Mouse (Mus musculus): ENCODE measurements around the gene Rnd2.
"Not testable (repeated sequence)": the region's sequence is repeated elsewhere in the genome, so short reads cannot be mapped to it uniquely, and the experiment has no call there.

The Rnd2 gene

GRCm38 (mm10) chr11:101446860-101447259, 17.9 kb upstream of the Rnd2 start:
- not testable (repeated sequence) for DNase-seq (ENCODE audit: low spot score in 2 of 2)

DNA sequence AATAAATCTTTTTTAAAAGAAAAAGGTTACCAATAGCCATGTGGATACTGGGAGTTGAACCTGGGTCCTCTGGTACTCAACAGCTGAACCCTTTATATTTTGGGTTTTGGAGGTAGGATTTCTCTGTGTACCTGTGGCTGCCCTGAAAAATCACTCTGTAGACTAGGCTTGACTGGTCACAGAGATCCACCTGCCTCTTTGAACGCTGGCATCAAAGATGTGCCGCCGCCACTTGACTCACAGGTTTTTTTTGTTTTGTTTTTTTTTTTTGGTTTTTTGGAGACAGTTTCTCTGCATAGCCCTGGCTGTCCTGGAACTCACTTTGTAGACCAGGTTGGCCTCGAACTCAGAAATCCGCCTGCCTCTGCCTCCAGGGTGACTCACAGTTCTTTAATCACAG, 17.0 kb upstream of the Rnd2 start:
- no peak for DNase-seq (ENCODE audit: low spot score in 2 of 2)

GRCm38 (mm10) chr11:101448274-101448746, 16.5 kb upstream of the Rnd2 start, which contains the start of gene Ifi35:
Ifi35 (plus strand) TSS chr11:101448407.
- DNase-seq (ENCODE audit: low spot score in 2 of 2): peak in 1 of 2 experiments; percentile 61

- DNase-seq (ENCODE audit: low spot score in 2 of 2): no peak
These were observed 15.9 kb upstream of the Rnd2 start for GRCm38 (mm10) chr11:101448899-101449298.

DNA sequence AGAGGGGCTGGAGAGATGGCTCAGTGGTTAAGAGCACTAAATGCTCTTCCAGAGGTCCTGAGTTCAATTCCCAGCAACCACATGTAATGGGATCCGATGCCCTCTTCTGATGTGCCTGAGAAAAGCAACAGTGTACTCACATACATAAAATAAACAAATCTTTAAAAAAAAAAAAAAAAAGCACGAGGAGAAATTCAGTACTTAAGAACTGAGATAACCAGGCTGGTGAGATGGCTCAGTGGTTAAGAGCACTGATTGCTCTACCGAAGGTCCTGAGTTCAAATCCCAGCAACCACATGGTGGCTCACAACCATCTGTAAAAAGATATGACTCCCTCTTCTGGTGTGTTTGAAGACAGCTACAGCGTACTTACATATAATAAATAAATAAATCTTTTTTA, 15.2 kb upstream of the Rnd2 start:
- DNase-seq (ENCODE audit: low spot score in 2 of 2): not testable (repeated sequence)

DNA sequence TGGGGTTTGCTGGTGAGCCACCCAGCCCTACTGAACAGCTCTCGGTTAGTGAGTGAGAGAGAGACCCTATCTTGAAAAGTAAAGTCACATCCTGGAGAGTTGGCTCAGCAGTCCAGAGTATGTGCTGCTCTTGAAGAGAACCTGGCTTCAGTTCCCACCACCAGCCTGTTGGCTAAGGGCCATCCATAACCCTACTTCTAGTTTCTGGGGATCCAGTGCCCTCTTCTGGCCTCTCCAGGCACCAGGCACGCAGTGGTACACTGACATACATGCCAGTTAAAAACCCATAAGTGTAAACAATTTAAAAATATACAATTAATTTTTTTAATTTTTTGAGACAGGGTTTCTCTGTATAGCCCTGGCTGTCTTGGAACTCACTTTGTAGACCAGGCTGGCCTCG, 14.4 kb upstream of the Rnd2 start:
- no peak for DNase-seq (ENCODE audit: low spot score in 2 of 2)

DNA sequence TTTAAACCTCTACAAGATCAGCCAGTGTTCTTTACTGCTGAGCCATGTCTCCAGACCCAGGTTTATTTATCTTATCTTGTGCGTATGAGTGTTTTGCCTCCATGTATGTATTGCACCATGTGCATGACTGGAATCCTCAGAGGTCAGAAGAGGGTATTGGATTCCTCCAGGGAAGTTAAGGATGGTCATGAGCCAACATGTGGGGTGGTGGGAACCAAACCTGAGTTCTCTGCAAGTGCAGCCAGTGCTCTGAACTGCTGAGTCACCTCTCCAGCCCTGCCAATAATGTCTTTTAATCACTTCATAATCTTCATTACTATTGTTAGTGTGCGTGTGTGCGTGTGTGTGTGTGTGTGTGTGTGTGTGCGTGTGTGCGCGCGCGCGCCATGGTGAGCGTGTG, 13.3 kb upstream of the Rnd2 start:
- no peak for DNase-seq (ENCODE audit: low spot score in 2 of 2)

GRCm38 (mm10) chr11:101452093-101452774, 12.6 kb upstream of the Rnd2 start:
- peak in 1 of 2 experiments; percentile 34 for DNase-seq (ENCODE audit: low spot score in 2 of 2)

DNA sequence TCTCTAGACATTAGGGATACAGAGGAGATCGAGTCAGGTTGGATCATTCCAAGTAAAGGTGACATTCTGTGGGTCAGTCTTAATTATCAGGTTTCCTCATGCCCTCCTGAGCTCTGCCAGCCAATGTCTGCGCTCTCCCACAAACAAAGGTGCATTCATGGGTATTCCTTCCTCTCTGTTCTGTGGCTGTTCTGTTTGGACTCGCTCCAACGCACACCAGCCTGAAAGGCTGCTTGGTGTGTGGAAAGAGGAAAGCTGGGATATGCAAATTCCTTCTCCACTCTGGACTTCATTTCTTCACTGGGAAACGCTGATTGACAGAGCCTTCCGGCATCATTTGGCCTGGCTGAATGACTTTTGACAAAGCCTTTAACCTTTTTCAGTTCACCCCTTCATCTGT, 10.1 kb upstream of the Rnd2 start:
- no peak for DNase-seq (ENCODE audit: low spot score in 2 of 2)

GRCm38 (mm10) chr11:101455627-101456026, 9.2 kb upstream of the Rnd2 start:
- no peak for DNase-seq (ENCODE audit: low spot score in 2 of 2)

DNA sequence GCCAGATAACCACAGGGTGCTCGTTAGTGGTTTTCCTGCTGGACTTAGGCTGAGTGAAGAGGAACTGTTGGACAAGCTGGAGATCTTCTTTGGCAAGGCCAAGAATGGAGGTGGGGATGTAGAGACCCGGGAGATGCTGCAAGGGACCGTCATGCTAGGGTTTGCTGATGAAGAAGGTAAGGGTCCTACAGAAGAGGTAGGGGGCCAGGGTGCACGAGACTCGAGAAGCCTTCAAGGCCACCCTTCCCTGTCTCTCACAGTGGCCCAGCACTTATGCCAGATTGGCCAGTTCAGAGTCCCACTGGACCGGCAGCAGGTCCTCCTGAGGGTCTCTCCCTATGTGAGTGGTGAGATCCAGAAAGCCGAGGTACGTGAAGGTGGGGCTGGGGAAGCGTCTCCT, 7.2 kb upstream of the Rnd2 start:
- no peak for DNase-seq (ENCODE audit: low spot score in 2 of 2)

DNA sequence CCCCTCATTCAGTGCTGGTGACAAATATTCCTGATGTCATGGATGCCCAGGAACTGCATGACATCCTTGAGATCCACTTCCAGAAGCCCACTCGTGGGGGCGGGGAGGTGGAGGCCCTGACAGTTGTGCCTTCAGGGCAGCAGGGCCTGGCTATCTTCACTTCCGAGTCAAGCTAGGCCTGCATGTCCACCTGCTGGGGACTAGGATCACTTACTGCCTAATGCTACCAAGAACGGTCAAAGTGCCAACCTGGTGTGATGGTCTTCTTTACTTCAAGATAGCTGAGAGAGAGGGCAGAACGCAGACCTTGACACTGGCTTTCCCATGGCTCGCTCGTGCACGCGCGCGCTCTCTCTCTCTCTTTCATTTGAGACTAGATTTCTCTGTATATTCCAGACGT, 6.6 kb upstream of the Rnd2 start:
- DNase-seq (ENCODE audit: low spot score in 2 of 2): no peak

- no peak for DNase-seq (ENCODE audit: low spot score in 2 of 2)
These were observed 5.1 kb upstream of the Rnd2 start for GRCm38 (mm10) chr11:101459716-101460115.

DNA sequence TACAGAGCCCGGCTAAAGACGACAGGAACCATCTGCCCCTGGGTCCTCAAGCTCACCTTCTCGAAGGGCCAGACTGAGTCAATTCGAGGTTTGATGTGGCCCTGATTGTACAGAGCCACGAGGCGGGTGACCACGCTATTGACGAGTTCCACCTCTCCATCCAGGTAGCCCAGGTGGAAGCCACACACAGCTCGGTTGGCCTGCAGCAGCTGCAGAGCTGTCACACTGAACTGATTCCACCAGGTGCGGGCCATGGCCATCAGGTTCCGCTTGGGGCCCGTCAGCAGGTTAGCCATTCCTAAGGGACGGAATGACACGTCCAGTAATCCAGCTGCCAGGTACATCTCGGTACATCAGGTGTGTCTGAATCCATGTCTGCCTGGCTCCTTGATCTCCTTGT, 4.5 kb upstream of the Rnd2 start:
- DNase-seq (ENCODE audit: low spot score in 2 of 2): no peak

GRCm38 (mm10) chr11:101462141-101462540, 2.7 kb upstream of the Rnd2 start:
- no peak for DNase-seq (ENCODE audit: low spot score in 2 of 2)

DNA sequence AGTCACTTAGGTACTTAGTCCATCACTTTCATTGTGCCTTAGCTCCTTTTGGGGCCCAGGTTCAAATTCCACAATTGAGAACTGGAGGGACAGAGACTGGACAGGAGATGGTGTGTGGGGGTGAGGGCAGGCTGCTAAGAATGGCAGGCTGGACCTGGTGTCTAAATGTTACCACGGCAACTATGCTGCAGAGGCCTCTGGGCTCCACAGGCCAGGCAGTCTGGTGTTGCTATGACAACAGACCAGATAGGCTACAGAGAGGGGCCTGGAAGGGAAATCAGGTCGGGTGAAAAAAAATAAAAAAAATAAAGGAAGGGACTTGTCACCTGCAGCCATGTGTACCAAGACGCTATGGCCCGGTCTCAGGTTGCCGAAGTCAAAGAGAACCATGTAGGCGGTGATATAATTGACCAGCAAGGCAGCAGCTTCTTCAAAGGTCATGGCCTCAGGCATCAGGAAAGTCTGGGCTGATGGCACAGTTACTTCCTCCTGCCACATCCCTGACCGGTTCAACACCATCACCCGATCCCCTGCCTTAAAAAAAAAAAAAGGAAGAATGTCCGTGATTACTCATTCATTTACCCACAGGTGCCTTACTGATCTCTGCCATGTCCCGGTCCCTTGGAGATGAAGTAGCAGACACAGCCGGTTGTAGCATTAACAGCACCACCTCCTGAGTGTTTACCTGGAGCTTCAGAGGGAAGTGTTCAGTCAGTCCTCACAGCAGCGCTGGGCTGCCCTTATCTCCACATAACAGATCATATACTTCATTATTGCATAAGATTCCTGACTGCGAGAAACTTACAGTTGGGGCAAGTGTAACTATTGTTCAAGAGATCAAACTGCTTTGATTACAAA, 2.0 kb upstream of the Rnd2 start:
- DNase-seq (ENCODE audit: low spot score in 2 of 2): no peak

DNA sequence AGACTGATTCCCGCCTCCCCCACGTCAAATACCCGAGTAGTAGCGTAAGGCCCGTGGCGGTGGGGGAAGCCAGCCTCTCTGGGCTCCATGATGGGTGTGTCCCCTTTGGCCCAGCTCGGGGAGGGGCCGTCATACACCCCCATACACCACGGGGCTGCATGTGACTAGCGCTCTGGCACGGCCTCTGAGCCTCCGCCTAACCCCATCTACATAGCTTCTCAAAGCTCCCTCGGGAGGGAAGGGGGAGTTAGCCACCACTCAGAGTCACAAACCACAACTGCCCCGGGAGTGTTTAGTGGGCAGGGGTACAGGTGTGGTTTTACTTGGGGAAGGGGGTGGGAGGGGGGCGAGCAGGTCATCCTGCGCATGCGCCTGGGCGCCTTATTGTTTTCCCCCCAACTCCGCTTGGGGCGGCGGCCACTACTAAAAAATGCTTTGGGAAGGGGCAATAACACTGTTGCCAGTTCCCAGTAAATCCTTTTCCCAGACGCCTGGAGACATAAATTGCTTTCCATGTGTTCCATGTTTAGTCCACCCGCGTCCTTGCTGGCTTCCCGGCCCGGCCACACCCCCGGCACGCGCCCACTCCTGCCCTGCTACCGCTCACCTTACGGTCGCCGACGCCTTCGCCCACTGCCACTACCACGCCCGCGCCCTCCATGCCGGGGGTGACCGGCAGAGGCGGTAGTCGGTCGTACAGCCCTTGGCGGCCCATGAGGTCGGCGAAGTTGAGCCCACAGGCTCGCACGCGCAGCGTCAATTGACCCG, 486 bp downstream of the Rnd2 start:
- DNase-seq (ENCODE audit: low spot score in 2 of 2): peak; percentile 80 to 81

GRCm38 (mm10) chr11:101465869-101466551, 1.2 kb downstream of the Rnd2 start, which contains the start of gene Vat1:
Vat1 (minus strand) TSS chr11:101466230.
- DNase-seq (ENCODE audit: low spot score in 2 of 2): peak; percentile 70 to 77

DNA sequence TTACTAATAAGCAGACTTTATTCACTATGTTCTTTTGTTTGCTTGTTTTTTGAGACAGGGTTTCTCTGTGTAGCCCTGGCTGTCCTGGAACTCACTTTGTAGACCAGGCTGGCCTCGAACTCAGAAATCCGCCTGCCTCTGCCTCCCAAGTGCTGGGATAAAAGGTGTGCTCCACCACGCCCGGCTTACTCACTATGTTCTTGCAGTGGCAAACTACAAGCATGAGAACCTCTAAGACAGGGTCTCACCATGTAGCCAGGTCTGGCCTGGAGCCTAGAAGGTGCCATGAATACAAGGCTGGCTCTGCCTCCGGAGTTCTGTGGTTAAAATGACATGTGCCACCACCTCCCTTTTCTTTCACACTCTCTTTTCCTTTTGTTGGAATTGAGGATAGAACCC, 1.8 kb downstream of the Rnd2 start:
- DNase-seq (ENCODE audit: low spot score in 2 of 2): not testable (repeated sequence)

DNA sequence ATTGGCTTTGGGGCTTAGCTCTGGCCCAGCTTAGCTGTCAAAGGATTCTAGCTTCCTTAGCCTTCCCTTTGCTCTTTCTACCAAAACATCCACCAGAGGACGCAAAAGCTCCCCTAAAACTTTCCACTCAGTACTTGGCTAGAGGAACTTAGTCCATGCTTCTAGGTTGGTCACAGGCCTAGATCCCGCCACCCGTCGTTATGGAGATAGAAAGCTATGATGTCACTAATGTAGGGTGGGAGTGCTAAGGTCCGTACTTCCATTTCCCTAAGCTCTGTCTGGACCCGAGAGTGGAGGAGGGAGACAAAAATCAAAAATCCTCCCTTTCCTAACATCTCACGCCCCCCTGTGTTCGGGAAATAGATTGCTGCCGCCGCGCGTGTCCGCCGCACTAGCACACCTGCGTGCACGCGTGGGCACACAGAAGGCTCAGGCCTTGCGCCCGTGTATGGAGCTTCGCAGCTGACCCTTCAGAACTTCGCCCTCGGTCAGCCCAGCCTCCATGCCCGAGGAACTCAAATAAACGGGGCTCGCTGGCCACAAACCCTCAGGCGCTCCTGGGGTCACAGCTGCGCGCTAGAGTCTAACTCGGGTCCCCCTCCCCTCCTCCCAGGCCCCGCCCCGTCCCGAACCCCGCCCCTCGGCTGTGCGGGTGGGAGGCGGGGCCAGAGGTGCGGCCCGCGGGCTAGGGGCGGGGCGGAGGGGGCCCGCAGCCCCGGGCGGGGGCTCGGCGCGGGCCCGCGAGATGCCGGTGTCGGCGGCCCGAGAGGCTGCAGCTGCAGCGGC, 2.9 kb downstream of the Rnd2 start:
- DNase-seq (ENCODE audit: low spot score in 2 of 2): peak in 1 of 2 experiments; percentile 67

GRCm38 (mm10) chr11:101468263-101468688, 3.5 kb downstream of the Rnd2 start:
- no peak for DNase-seq (ENCODE audit: low spot score in 2 of 2)
